Mouse (Mus musculus) heart, postnatal 25 days (tissue): ENCODE results near the gene Arpc1b. TPM values are rescaled to one million over a fixed set of nuclear protein-coding genes. Genes with fewer than 3 reads are reported as not detected.
A peak's percentile ranks its signal among the peaks of the same experiment; 100 is the strongest.

Experiments
- DNase-seq: peaks from one replicate; pipeline ENCODE4 v3.0.0; 2022; ENCODE audit warnings: low spot score
- intact Hi-C: fragments of 180-260 bp; cut with DNase I; formaldehyde crosslinking; loops from one replicate; pipeline ENCODE4 v1.15.1; 2025
- total RNA-seq, 2 experiments: library from RNA; stranded (reverse); gene quantifications; 2 replicates each; pipeline ENCODE4 v1.2.3; 2021

Gene Arpc1b
- total RNA-seq, 2 experiments from 2014 or later, result 75.3 to 85.4 TPM

- DNase-seq, result no peak
- intact Hi-C loops, result loop anchor here (2.0 kb wide), 1 partner anchor 26 kb away; the partner anchor contains the start of genes Cpsf4 and Ptcd1
Observed at GRCm38 (mm10) chr5:145140611-145141010, 26.6 kb downstream of the Arpc1b start.

DNA sequence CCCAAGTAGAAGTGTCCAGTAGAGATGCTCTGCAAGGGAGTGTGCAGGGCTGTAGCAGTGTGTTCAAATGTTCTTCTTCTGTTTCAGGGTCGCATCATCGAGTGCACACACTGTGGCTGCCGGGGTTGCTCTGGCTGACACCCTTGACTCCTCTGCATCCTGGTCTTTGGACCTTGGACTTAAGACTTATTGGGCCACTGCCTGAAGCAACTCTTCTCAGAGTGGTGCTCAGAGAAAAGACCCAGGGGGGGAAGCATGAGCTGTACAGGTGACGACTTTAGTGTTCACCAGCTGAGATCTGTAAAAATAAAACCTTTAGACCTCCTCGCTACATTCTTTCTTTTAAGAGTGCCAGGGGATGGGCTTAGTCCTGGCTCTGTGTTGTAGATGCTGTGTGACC is 33.7 kb downstream of the Arpc1b start:
- no peak for DNase-seq
- intact Hi-C loops, result no loop called here

- DNase-seq, result no peak
- intact Hi-C loops, result no loop called here
Observed at GRCm38 (mm10) chr5:145149294-145149693, 35.3 kb downstream of the Arpc1b start.

DNA sequence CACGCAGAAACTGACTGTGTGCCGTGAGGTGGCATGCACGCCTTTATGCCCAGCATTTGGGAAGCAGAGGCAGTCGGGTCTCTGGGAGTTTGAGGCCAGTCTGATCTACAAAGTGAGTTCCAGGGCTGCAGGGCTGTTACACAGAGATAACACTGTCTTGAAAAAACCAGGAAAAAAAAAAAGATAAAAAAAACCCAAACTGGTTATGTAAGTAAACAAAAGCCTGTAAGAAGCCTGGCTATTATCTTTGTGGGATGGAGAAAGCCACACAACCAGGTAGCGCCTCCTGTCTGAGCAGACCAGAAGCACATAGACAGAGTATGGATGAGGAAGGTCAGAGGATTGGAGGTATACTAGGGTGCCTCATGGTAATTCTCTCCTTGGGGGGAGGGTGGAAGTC is 38.7 kb downstream of the Arpc1b start:
- DNase-seq, result no peak
- intact Hi-C loops, result no loop called here

- DNase-seq, result no peak
- intact Hi-C loops, result no loop called here
Observed at GRCm38 (mm10) chr5:145161361-145161760, 47.3 kb downstream of the Arpc1b start.

DNA sequence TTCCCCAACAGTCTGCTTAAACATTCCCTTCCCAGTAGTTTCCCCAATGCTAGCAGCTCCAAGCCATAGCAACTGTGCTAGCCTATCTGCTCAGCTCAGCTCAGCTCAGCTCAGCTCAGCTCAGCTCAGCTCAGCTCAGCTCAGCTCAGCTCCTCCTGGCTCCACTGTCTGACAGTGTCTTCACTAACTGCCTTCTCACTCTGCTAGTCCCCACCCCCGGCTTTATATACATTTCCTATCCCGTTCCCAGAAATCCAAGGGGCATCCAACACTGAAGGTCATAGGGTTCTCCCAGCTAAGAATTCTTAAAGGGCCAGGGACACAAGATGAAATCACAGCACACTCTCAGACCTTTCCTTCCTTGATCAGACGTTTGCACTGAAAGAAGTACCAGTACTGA is 50.7 kb downstream of the Arpc1b start:
- intact Hi-C loops, result no loop called here

GRCm38 (mm10) chr5:145165184-145165583 is 51.2 kb downstream of the Arpc1b start:
- intact Hi-C loops, result no loop called here
- DNase-seq, result no peak

More for the DNA sequence above, 50.7 kb downstream of the Arpc1b start:
- DNase-seq, result no peak

DNA sequence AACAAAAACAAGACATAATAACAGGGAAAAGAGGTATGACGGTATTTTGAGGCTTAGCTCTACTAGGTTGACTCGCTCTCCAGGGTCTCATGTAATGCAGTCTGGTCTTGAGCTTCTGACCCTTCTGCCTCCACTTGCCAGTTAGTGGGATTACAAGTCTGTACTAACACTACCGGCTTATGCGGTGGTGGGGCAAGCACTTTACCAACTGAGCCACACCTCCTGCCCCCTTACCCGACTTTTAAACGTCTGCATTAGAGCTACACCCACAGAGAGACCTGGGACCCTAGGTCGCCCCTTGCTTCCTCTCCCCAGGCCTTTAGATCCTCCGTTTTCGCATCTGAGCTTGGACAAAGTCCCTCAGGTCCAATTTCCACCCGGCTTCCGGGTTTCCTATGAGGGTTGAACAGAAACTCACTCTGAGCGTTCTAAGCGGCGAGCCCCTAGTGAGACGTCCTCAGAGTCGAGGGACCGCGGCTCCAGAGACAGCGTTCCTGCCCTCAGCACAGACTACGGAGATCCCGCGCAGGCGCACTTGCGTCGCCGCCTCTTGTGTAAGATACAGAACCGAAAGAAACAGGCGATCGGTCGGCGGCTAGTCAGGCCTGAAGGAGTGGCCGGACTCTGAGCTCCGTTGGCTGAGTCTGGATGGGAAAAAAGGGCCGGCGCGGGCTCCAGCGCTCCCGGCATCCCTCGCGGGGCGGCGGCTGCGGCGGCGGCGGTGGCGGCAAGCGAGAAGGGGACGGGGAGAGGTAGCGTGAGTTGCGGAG is 52.7 kb downstream of the Arpc1b start, which contains the start of the genes Ptcd1 and Cpsf4:
Gene Ptcd1, minus strand, starts transcription at position 573 of the 770 bp plus-strand sequence.
Gene Cpsf4, plus strand, starts transcription at position 678 of the 770 bp plus-strand sequence.
- peak; percentile 97 for DNase-seq
- intact Hi-C loops, result loop anchor here (2.0 kb wide), 2 partner anchors 24 to 26 kb away; partner anchors contain the start of genes Bud31 and Pdap1

DNA sequence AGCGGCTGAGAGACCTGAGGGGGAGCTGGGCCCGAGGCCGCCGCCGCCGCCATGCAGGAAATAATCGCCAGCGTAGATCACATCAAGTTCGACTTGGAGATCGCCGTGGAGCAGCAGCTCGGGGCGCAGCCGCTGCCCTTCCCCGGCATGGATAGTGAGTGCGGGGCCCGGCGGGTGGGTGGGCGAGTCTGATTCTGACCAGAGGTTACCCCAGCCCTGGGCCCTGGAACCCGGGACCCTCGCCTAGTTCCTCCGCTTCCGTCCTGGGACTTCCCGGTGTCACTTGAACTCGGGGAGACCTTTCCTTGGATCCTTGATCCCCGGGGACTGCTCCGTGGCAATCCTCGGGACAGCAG is 53.3 kb downstream of the Arpc1b start:
- DNase-seq, result no peak
- intact Hi-C loops, result loop anchor here (2.0 kb wide), 2 partner anchors 24 to 26 kb away; partner anchors contain the start of genes Bud31 and Pdap1

GRCm38 (mm10) chr5:145178461-145178980 is 64.5 kb downstream of the Arpc1b start:
- intact Hi-C loops, result no loop called here
- no peak for DNase-seq

Other genes starting within 250 kb of the Arpc1b start
- 10 to 100 TPM; 21.9 to 27.6 TPM for gene Smurf1, start 148.4 kb upstream of the Arpc1b start, total RNA-seq
- not detected for gene Gm4871, start 81.5 kb upstream of the Arpc1b start, total RNA-seq
- not detected for gene 1700018F24Rik, start 71.2 kb upstream of the Arpc1b start, total RNA-seq
- gene Arpc1a, start 30.4 kb upstream of the Arpc1b start, total RNA-seq, result 10 to 100 TPM; 56.8 to 68.1 TPM
- gene Kpna7, start 30.2 kb upstream of the Arpc1b start, total RNA-seq, result not detected
- 10 to 100 TPM; 37.8 to 40.3 TPM for gene Pdap1, start 26.0 kb downstream of the Arpc1b start, total RNA-seq
- 10 to 100 TPM; 53.5 to 62.6 TPM for gene Bud31, start 26.1 kb downstream of the Arpc1b start, total RNA-seq
- 10 to 100 TPM; 27.9 to 28.6 TPM for gene Ptcd1, start 52.9 kb downstream of the Arpc1b start, total RNA-seq
- 10 to 100 TPM in 1 of 2 experiments, 1 to 10 TPM in 1; 9.6 to 11.1 TPM for gene Cpsf4, start 53.0 kb downstream of the Arpc1b start, total RNA-seq
- gene Atp5j2, start 77.8 kb downstream of the Arpc1b start, total RNA-seq, result 1,000 to 10,000 TPM; 1,052 to 1,137 TPM
- 1 to 10 TPM; 6.2 to 7.2 TPM for gene Zkscan14, start 87.7 kb downstream of the Arpc1b start, total RNA-seq
- gene Zkscan5, start 90.3 kb downstream of the Arpc1b start, total RNA-seq, result 10 to 100 TPM in 1 of 2 experiments, 1 to 10 TPM in 1; 9.4 to 11.0 TPM
- gene Zfp655, start 117.5 kb downstream of the Arpc1b start, total RNA-seq, result 10 to 100 TPM; 26.1 to 28.0 TPM
- 10 to 100 TPM; 10.6 to 13.0 TPM for gene Zscan25, start 166.3 kb downstream of the Arpc1b start, total RNA-seq
- gene Cyp3a57, start 231.1 kb downstream of the Arpc1b start, total RNA-seq, result not detected